Mouse (Mus musculus) liver, adult 2 months (tissue): ENCODE measurements around the gene Aftph. TPM values are rescaled to one million over a fixed set of nuclear protein-coding genes. Genes with fewer than 3 reads are reported as not detected.

Experiments used
- DNase-seq: peaks from one replicate; pipeline ENCODE4 v3.0.0-alpha.2; 2011; ENCODE audit warnings: low read depth, low spot score; ENCODE audit errors: extremely low read depth
- H3K27ac ChIP-seq: fragments of 200-500 bp; replicated peaks from 2 replicates; pipeline ENCODE4 v1.5.1; 2012; ENCODE audit warnings: low read depth, mild to moderate bottlenecking, control low read depth, inconsistent platforms, low read length; ENCODE audit not compliant: insufficient read depth
- H3K27me3 ChIP-seq: fragments of 200-500 bp; 2 replicates; pipeline ENCODE4 v1.6.1; 2012; ENCODE audit warnings: mild to moderate bottlenecking, moderate library complexity, low read length, inconsistent platforms; ENCODE audit not compliant: control insufficient read depth, insufficient read depth
- H3K36me3 ChIP-seq: fragments of 200-500 bp; 2 replicates; pipeline ENCODE4 v1.6.1; 2012; ENCODE audit warnings: low read length, inconsistent platforms; ENCODE audit not compliant: control insufficient read depth, insufficient read depth
- H3K4me1 ChIP-seq: fragments of 200-500 bp; 2 replicates; pipeline ENCODE4 v1.6.1; 2011; ENCODE audit warnings: low read length; ENCODE audit not compliant: control insufficient read depth, insufficient read depth
- H3K4me3 ChIP-seq: fragments of 200-500 bp; 2 replicates; pipeline ENCODE4 v1.5.1; 2011; ENCODE audit warnings: low read depth, mild to moderate bottlenecking, control low read depth, low read length, moderate library complexity; ENCODE audit not compliant: insufficient read depth
- H3K79me2 ChIP-seq: fragments of 200-500 bp; 2 replicates; pipeline ENCODE4 v1.6.1; 2012; ENCODE audit warnings: inconsistent platforms, mild to moderate bottlenecking, low read length, moderate library complexity; ENCODE audit not compliant: control insufficient read depth, insufficient read depth
- H3K9ac ChIP-seq: fragments of 200-500 bp; 2 replicates; pipeline ENCODE4 v1.6.1; 2012; ENCODE audit warnings: low read depth, mild to moderate bottlenecking, control low read depth, inconsistent platforms, low read length
- CTCF ChIP-seq: fragments of 200-500 bp; IDR thresholded peaks from 2 replicates; pipeline ENCODE4 v1.5.1; 2011; ENCODE audit warnings: low read depth, low read length, control low read depth
- POLR2A ChIP-seq: fragments of 200-500 bp; IDR thresholded peaks from 2 replicates; pipeline ENCODE4 v1.6.1; 2011; ENCODE audit warnings: low read length, control low read depth; ENCODE audit not compliant: insufficient read depth; ENCODE audit errors: extremely low read depth
- WGBS: fragments of 180-500 bp; shearing (Covaris S2); methylation state at CpG from one replicate; pipeline ENCODE4 v1.1.7; 2018; 5-methylcytosine and 5-hydroxymethylcytosine counted together
- polyA plus RNA-seq: library from polyadenylated mRNA; depleted of rRNA; stranded (reverse); fragments of >200 nt; gene quantifications from 2 replicates; pipeline ENCODE4 v1.2.3, GENCODE M21; 2012
- total RNA-seq: library from RNA; depleted of rRNA; stranded (reverse); fragments of >200 nt; gene quantifications from 2 replicates; pipeline ENCODE4 v1.2.3, GENCODE M21; 2014

Gene Aftph
- total and polyA plus RNA-seq, 2 experiments: 24.6 to 33.5 TPM

DNA sequence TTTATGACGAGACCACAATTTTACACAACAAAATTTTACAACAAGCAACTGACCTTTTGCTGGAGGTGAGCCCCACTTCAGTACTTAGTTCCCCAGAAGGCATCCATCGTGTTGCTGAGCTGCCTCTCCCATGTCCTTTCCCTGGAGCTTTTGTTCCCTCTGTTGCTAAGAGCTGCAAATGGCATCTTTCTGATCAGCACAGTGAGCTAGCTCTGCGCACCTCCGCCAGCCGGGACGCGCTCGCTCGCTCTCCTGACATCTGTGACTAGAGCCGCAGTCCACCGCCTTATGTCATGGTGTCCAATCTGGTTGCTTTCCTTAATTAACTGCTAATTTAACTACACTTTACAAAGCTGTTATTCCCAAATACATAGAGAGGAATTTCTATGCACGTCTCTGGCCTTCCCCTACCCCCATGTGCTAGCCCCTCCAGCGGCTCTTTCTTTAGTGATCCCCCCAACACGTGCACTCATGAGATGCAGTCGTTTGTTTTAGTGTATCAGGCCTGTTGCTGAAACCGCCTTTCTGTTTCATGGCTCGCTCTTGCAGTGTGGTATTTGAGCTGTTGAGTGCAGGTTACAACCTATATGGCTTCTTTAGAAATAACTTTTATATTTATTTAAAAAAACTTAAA, 91.3 kb downstream of the Aftph start:
- 95% methylated on average over 17 of the region's 17 CpGs for WGBS
- TF ChIP-seq CTCF: no peak
- TF ChIP-seq POLR2A: no peak

DNA sequence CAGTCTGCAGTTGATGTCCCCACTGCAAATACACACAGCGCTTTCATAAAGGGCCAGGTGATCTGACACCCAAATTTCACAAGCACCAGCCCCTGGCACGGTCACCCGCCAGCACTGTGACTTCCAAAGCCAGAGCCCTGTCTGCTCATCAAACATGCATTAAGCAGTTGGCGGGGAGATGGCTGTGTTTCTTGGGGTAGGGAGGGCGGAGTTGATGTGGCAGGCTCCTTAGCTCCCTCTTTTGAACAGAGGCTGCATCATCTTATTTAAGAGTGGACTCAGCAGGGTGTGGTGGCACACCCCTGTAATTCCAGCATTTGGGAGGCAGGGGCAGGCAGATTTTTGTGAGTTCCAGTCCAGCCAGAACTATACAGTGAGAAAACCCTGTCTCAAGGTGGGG, 91.9 kb downstream of the Aftph start:
- Histone ChIP-seq H3K4me3 (no peak overlapping the region), H3K27ac (no peak overlapping the region), H3K4me1 (peaks cover 7% of the 10 kb centered on the region; the same call in 1 of the 2 replicates), H3K36me3 (peaks cover 15% of the 10 kb centered on the region; the same call in 1 of the 2 replicates), H3K9ac (no peak overlapping the region), H3K27me3 (no peaks in the 10 kb centered on the region), H3K79me2 (peaks cover 16% of the 10 kb centered on the region)
- TF ChIP-seq POLR2A (no peak), CTCF (no peak)
- DNase-seq: peak; percentile 25
- 52% methylated on average over 5 of the region's 5 CpGs for WGBS

More for the DNA sequence above, 91.3 kb downstream of the Aftph start:
- Histone ChIP-seq H3K4me3 (no peak overlapping the region), H3K79me2 (peaks cover 10% of the 10 kb centered on the region), H3K9ac (no peak overlapping the region), H3K36me3 (peaks cover 15% of the 10 kb centered on the region; the same call in 1 of the 2 replicates), H3K4me1 (peaks cover 7% of the 10 kb centered on the region; the same call in 1 of the 2 replicates), H3K27me3 (no peaks in the 10 kb centered on the region), H3K27ac (no peak overlapping the region)
- DNase-seq: no peak

DNA sequence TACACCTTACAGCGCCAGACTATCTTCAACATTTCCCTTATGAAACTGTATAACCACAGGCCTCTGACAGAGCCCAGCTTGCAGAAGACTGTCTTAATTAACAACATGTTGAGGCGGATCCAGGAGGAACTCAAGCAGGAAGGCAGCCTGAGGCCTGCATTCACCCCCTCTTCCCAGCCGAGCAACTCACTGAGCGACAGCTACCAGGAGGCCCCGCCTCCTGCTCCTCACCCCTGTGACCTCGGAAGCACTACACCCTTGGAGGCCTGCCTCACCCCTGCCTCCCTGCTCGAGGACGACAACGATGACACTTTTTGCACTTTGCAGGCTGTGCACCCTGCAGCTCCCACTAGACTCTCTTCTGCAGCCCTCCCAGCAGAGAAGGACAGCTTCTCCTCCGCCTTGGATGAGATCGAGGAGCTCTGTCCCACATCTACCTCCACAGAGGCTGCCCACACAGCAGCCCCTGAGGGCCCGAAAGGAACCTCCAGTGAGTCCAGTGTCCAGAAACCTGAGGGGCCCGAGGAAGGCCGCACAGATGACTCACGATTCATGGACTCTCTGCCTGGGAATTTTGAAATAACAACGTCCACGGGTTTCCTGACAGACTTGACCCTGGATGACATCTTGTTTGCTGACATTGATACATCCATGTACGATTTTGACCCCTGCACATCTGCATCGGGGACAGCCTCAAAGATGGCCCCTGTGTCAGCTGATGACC, 93.3 kb downstream of the Aftph start:
- H3K4me3 ChIP-seq: no peak overlapping the region
- peak overlapping the region; percentile 19; the same call in 1 of the 2 replicates for H3K27ac ChIP-seq
- peaks cover 28% of the 10 kb centered on the region for H3K79me2 ChIP-seq
- no peak for DNase-seq
- WGBS: 37% methylated on average over 19 of the region's 19 CpGs
- H3K9ac ChIP-seq: no peak overlapping the region
- H3K27me3 ChIP-seq: no peaks in the 10 kb centered on the region
- TF ChIP-seq CTCF: no peak
- no peak for TF ChIP-seq POLR2A
- H3K4me1 ChIP-seq: peaks cover 9% of the 10 kb centered on the region; the same call in 1 of the 2 replicates
- peaks cover 15% of the 10 kb centered on the region; the same call in 1 of the 2 replicates for H3K36me3 ChIP-seq

DNA sequence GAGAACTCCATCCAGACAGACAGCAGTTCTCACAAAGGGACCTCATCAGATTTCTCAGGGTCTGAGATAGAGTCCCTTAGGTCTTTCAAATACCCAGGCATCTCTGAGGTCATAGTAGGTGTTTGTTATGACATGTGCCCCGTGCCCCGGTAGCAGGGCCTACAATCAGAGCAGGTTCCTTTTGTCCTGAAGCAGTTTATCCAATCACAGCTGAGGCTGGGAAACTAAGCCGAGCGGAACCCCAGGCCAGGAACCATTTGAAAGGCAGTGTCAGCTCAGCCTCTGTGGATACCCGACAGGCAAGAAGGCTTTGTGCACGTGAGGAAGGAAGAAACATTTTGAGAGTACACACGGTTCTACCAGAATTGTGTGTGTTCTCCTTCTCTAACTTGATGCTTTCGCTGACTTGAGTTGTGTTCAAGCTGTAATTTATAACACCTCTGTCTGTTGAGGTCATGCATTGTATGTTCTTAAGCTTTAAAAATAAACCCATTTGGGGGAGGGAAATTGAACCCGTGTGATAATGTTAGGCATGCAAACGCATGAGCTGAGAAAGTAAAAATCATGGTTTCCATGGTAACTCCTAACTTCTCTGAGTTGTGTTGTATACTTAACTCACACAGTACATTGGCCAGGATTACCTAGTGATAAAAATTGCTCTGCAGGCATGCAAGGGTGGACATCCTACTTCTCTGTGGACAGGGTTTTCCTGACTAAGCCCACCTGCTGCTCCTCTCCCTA, 94.2 kb downstream of the Aftph start:
- 72% methylated on average over 10 of the region's 10 CpGs for WGBS
- DNase-seq: no peak
- Histone ChIP-seq H3K4me3 (no peak overlapping the region), H3K27ac (no peak overlapping the region), H3K9ac (no peak overlapping the region), H3K4me1 (peaks cover 11% of the 10 kb centered on the region; the same call in 1 of the 2 replicates), H3K79me2 (peaks cover 32% of the 10 kb centered on the region), H3K36me3 (peaks cover 15% of the 10 kb centered on the region; the same call in 1 of the 2 replicates), H3K27me3 (no peaks in the 10 kb centered on the region)
- TF ChIP-seq POLR2A (no peak), CTCF (no peak)

DNA sequence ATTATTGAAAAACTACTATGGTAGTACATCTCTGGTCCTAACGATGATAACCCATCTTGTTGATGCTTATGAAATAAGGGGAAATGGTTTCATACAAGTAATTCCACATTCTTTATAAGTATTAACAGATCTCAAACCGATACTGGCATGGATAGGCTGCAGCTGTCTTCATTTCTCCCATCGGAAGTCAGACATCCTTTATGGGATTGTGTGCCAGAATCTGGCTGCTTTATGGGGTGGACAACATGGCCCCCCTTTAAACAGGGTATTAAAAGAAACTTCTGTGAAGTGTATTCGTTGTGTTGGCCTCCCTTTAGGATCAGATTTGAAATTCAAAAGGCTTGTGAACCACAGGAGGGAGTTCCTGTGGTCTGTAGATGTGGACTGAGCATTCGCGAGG, 95.2 kb downstream of the Aftph start:
- peaks cover 36% of the 10 kb centered on the region for H3K79me2 ChIP-seq
- no peak overlapping the region for H3K4me3 ChIP-seq
- H3K9ac ChIP-seq: no peak overlapping the region
- no peak overlapping the region for H3K27ac ChIP-seq
- no peaks in the 10 kb centered on the region for H3K27me3 ChIP-seq
- H3K36me3 ChIP-seq: peaks cover 14% of the 10 kb centered on the region; the same call in 1 of the 2 replicates
- no peak for TF ChIP-seq POLR2A
- no peak for TF ChIP-seq CTCF
- peaks cover 11% of the 10 kb centered on the region; the same call in 1 of the 2 replicates for H3K4me1 ChIP-seq
- no peak for DNase-seq
- WGBS: 83% methylated on average over 6 of the region's 6 CpGs
